Mouse (Mus musculus): Measurements from ENCODE around the gene Apba1.

DNA sequence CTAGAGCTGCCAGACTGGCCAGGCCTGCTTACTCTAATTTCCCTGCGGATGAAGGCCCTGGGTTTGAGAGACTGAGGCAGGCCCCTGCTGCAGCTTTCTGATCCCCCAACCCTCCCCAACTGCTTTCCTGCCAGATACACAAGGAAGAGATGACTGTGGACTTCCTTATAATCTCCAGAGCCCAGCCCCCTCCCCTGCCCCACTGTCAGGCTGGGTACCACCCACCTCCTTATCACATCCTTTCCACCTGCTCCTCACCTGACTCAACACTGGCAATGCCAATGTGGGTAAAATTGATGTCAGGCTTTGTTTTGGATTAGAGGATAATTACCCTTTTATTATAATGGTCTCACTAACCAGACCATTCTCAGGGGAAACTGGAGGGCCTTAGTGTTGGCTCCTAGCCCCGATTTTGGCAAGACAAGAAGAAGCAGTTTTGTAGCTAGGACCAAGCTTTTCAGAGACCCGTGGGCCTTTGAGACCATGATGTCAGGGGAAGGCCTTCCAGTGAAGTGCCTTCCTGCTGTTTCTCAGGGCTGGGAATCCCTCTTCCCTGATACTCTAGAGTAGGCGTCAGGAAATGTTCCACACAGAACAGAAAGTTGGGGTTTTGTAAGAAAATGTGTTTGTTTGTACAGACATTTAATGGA, 44.7 kb downstream of the Apba1 start:
- TF ChIP-seq CTCF (conservative IDR thresholded peaks at IDR 0.05; ENCODE audit: insufficient read depth, insufficient read length, low read depth, low read length) (no peak), POLR2A (IDR thresholded peaks at IDR 0.05; ENCODE audit: low read depth, low read length) (no peak)

All from kidney, adult 2 months (tissue).